Mouse (Mus musculus) thymus, postnatal 14 days (tissue): ENCODE data around the gene Mxra8.

Experiments used
- DNase-seq: peaks from one replicate; pipeline ENCODE4 v3.0.0; 2021

Gene Mxra8

DNA sequence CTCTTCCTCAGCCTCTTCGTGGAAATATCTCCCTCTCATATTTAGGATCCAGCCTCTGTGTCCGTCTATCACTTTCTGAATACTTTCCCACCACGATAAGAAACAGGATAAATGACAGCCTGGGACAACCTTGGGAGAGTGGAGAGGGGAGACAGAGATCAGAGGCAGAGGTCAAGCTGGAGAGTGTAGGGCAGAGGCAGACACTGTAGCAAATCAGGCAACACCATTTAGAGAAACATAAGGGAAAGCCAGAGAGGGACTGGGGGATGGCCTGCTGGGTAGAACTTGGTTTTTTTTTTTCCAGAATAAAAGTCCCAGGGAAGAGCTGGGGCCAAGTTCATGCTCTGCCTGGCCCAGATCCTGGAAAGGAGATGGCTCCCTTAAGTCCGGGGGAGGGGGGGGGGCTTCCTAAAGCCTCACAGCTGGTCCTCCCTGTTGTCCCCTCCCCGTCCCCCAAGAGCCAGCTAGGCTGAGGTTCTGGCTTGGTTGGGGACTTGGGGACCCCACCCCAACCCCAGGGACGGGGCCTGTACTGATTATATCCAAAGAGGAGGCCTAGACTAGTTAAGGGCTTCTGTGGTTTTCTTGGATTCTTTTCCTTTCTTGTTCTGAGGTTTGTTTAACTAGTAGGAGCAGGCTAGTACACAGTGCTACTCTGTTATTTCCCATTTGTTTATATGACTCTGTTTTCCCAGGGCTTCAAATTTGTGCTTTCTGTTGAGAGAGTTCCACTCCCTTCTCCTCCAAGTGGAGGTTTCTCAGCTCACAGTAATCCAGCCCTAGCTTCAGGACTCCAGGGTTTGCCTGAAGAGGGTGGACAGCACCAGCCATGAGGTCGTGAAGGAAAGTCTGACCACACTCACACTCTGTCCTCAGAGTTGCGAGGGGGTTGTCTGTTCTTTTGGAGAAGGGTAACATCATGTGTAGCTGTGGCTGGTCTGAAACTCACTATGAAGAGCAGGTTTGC, 1.0 kb upstream of the Mxra8 start:
- no peak for DNase-seq

DNA sequence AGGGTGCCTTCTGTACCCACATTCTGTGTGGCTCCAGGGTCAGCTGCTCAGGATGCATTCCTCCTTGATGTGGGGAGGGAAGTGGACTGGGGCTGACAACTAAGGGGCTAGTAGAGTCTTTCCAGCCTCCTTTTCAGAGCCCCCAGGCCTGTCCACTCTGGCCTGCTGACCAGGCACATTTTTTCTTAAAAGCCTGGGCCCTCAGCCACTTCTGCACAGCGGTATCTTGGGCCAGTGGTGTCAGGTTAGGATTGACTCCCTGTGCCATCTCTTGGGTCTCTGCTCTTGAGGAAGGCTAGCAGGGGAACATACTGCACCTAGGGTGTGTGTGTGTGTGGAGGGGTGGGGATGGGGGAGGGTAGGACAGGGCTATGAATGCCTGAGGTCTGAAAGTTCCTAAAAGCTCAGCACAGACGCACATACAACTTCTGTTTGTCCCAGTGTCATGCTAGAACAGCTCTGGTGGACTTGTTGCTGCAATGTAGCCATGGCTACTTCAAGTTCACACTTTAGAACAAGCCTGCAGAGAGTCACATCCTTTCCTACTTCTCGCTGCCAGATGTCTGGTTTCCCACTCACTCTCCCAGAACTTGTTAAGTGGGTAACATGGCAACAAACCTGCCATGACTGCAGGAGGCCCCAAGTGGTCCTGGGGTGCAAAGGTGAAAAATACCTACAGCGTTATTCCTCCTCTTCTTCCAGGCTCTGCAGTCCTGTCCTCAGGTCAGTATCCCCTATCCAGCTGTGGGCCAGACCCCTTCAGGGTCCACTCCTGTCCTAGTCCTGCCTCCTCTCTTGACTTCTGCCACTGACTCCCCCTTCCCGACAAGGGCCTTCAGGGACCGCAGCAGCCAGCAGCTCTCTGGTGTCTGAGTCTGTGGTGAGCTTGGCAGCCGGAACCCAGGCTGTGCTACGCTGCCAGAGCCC, 859 bp downstream of the Mxra8 start:
- DNase-seq, result no peak

DNA sequence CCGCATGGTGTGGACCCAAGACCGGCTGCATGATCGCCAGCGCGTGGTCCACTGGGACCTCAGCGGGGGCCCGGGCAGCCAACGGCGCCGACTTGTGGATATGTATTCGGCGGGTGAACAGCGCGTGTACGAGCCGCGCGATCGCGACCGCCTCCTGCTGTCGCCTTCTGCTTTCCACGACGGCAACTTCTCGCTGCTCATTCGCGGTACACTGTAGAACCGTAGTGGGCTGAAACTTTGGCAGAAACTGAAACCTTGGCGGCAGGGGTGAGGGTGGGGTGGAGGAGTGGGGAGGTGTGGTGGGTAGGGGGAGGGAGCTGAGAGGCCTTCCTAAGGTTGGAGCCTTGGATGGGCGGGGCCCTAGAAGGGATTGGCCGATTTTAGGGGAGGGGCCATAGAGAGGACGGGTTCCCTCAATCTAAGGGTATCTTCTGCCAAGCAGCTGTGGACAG, 1.5 kb downstream of the Mxra8 start:
- peak; percentile 78 for DNase-seq

DNA sequence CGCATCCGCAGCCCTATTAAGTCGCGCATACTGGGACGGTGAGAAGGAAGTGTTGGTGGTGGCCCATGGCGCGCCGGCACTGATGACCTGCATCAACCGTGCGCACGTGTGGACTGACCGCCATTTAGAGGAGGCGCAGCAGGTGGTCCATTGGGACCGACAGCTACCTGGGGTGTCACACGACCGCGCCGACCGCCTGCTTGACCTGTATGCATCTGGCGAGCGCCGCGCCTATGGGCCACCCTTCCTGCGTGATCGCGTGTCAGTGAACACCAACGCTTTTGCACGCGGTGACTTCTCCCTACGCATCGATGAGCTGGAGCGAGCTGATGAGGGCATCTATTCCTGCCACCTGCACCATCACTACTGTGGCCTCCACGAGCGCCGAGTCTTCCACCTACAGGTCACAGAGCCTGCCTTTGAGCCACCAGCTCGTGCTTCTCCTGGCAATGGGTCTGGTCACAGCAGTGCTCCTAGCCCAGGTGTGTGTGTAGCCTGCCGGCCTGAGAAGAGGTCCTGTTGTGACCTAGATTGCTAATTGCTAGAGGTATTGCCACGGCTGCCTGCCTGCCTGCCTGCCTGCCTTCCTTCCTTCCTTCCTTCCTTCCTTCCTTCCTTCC, 2.3 kb downstream of the Mxra8 start:
- DNase-seq, result no peak

DNA sequence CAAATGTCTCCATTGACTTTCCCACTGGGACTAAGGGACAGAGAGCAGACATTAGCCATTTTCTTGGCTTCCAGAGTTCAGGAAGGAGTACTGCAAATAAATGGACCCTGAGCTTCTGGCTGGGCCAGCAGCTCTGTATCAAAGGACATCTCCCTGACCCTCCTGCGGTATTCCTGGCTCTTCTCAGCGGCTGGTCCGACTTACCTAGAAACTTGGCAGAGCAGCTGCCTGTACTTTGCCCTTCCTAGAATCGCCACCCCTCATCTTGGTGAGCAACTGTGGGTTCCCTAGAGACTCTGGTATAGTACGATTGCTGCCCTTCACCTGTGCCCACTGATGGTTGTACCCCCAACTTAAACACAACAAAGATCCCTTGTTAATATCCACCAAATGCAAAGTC, 3.8 kb downstream of the Mxra8 start:
- no peak for DNase-seq

DNA sequence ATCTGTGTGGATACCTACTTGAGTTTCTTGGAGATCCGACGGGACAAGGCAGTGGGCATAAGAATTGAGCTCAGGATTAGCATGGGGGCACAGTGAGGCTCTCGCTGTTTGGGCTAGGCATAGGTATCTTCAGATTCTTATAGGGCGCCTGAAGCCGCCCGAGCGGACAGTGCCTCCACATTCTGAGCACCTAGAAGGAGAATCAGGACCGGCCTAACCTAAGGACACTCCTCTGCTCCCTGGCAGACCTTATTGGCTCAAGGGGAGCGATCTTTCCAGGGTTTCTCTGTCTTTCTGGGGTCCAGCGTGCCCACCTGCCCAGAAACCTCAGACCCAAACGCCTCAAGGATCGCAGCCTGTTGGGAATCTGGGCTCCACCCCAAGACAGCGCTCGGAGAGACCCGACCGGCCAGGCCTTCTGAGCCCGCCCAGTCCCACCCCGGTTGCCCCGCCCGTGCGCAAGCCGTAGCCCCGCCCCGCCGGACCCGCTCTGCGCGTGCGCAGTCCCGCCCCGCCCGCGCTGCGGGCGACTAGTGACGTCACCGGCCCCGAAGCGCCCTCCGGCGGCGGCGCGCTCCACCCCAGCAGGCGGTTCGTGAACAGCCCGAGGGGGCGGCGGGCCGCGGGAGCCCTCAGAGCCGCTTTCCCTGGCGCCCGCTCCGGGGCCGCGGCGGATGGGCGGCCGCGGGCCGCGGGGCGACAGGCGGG, 7.5 kb downstream of the Mxra8 start, which contains the start of gene Dvl1:
Gene Dvl1 (plus strand): TSS at position 532 of the 708 bp plus-strand sequence.
- peak; percentile 96 for DNase-seq

DNA sequence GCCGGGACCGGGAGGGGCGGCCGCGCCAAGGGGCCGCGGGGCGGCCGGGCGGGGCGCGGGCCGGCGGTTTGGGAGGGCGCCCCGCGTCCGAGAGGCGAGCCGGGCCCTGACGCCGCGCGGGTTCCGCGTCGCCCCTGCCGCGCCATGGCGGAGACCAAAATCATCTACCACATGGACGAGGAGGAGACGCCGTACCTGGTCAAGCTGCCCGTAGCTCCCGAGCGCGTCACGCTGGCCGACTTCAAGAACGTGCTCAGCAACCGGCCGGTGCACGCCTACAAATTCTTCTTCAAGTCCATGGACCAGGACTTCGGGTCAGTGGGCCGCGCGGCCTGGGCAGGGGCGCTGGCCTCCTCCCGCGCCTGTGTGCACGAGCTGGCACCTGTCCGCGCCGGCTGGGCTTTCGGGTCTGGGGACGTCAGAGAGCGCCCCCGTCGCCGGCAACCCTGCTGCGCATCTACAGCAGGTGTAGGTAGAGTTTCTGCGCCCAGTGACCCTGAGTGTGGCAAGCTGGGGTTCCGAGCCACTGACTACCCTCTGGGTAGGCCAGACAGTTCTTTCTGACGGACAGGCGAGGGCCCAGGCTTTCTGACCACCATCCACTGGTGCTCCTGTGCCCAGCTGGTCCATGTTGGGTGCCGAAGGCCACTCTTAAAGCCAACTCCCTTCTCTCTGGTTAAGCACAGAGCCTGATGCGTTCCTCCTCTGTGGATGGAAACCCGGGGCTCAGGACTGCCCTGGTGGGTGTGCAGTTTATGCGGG, 8.3 kb downstream of the Mxra8 start:
- DNase-seq, result peak; percentile 73

DNA sequence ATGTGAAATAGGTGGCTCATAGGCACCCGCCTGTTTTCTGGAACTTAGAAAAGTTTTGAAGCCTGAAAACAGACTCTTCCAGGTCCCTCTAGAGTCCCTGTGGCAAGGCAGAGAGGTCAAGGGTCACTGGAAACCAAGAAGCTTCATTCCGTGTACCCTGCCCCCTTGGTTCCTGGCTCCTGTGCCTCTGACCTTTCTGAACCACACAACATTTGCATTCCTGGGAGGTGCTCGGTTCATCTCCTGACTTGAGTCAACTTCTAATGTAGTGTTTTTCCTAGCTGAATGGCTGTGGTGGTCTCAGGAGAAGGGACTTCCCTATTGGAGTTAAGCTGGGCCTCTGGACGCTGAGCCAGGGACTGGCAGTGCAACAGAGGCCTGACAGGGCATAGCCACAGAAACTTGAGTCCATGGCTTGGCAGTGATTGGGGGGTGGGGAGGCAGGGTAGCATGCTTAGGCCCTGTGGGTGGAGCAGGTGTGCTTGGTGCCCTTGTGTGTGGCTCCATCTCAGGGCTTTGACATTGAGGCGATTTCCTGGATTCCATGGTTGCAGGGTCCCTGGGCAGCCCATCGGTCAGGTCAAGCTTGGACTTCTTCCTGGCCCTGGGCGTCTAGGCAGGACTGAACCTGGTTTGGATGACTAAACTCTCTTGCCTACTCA, 9.1 kb downstream of the Mxra8 start:
- DNase-seq, result no peak

DNA sequence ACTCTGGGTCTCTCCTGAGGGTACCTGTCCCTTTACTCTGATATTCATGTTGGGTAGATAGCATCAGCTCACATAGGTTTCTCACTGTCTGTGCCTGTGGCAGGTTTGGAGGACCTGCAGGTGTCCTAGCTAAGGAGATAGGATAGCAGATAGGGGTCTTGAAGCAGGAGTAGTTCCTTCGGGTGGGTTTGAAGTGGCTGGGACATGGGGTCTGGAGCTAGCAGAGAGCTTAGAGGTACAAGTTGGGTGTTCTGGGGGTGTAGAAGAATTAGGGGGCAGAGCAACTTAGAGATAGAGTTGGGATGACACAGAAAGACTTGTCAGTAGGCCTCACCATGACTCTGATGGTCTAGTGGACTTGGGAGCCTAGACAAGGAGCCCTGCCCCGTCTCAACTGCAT, 9.9 kb downstream of the Mxra8 start:
- no peak for DNase-seq

DNA sequence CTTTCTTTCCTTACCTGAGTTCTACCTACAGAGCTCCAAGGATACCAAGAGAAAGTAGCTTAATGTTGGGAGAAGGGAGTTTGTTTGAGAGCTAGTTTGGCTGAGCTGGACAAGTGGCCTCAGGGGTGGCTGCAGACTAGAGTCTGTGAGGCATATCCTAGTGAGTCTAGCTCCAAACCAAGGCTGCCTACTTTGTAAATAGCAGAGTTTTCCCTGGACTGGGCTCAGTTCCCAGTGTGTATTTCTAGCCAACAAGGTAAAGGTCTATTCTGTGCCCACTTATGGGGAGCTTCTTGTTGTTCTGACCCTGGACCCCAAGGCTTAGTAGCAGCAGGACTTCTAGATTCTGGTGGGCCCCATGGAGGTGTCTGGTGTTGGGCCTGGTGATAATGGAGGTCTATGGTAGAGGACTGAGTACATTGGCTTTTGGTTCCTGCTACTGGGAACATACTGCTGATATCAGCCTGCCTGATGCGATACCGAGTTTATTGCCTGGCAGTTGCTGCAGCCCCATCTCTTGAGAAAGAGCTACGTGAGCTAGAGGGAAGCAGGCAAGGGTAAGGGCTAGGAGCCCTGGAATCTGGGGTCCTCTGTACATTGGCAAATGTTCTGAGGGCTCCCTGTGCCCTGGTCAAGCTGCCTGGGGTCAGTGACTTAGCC, 10.4 kb downstream of the Mxra8 start:
- no peak for DNase-seq

DNA sequence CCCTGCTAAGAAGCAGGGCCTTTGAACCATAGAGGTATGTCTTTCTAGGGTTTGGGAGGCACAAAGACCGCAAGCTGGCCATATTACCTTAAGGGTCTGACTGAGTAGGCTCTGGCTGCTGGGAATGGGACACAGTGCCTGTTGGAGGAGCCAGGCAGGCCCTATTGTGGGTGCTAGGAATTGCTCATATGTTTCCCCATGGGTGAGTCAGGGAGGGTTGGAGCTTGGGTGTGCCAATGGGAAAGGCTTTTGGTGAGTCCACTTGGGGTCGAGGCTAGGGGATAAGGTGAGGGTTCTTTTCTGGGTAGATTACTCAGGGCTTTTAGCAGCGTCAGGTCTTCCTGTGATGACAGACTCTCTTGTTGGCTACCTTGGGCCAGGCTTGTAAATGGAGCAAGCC, 11.9 kb downstream of the Mxra8 start:
- DNase-seq, result no peak

DNA sequence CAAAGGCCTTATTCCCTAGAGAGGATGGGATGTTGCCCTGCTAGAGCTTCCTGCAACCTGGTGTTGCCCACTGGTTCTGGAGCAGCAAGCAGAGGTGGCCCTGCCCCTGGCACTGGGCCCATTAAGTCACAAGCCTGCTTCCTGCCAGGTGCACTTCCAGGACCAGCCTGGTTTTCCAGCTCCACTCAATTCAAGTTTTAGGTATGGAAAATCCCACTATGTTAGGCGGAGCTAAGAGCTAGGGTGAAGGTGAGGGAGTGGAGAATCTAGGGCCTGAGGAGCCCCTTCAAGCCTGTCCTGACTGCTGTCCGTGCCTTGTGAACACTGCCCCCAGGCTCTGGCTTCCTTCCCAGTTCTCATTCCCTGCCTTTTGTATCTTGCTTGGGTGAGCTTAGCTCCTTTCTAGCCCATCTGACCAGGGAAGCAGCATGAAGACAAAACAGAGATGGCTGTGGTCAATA, 12.5 kb downstream of the Mxra8 start:
- DNase-seq, result no peak

DNA sequence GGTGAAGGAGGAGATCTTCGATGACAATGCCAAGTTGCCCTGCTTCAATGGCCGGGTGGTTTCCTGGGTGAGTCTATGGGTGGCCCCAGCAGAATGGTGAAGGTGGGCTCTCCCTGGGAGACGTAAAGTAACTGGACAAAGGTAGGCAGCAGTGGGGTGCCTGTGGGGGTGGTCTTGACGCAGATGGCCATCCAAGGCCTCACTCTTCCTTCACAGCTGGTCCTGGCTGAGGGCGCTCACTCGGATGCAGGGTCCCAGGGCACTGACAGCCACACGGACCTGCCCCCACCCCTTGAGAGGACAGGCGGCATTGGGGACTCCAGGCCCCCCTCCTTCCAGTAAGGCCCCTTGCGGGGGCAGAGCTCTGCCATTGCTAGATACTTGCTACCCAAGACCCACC, 13.9 kb downstream of the Mxra8 start:
- no peak for DNase-seq

DNA sequence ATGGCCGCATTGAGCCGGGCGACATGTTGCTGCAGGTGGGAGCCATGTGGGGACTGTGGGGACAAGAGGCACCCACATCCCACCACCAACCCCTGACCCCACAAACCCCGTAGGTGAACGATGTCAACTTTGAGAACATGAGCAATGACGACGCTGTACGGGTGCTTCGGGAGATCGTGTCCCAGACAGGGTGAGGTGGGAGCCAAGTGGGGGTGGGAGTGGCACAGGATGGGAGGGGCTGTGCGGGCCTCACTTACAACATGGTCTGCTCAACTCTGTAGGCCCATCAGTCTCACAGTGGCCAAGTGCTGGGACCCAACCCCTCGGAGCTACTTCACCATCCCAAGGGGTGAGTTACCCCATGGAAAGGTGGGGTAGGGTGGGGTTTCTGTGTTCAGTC, 15.5 kb downstream of the Mxra8 start:
- DNase-seq, result no peak

DNA sequence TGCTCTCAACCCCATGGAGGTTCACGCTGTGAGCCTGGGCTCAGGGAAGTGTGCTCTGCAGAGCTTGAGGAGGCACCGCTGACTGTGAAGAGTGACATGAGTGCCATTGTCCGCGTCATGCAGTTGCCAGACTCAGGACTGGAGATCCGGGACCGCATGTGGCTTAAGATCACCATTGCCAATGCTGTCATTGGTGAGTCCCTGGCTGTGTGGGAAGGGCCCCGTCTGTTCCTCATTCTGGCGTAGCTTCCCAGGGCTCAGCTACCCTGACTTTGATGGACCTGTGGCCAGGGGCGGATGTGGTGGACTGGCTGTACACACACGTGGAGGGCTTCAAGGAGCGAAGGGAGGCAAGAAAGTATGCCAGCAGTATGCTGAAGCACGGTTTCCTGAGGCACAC, 16.6 kb downstream of the Mxra8 start:
- DNase-seq, result no peak

DNA sequence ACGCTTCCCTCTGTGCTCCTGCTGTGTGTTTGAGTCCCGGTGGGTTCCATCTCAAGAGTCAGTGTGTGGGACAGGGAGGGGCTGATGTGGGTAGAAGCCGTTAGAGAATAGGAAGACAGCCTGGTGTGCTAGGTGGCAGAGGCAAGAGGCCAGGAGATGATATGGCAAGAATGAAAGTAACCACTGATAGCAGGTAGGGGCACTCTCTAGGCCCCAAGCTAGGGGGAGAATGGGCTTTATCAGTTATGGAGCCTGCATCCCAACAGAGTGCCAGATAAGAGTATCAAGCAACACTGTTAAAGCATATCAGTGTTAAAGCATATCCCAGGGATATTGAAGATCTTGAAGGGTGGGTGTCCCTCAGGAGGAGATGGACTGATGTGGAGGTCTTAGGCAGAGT, 17.4 kb downstream of the Mxra8 start:
- DNase-seq, result no peak

DNA sequence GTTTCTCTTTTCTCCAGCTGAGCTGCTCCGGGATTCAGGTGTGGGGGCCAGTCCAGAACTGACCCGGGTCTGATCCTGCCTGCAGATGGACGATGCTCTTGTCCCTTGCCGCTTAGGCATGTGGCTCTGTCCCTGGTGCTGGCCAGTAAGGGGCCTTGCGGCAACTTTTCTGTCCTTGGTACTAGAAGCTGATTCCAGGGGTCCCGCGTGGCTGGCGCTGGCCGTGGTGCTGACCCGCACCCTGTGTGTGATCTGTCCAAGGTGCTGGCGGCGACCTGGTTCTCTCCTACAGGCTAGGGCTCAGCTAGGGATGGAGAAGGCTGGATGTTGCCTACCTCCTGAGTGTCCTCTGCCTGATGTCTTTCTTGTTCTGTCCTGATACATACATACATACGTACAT, 19.8 kb downstream of the Mxra8 start:
- DNase-seq, result peak; percentile 56

DNA sequence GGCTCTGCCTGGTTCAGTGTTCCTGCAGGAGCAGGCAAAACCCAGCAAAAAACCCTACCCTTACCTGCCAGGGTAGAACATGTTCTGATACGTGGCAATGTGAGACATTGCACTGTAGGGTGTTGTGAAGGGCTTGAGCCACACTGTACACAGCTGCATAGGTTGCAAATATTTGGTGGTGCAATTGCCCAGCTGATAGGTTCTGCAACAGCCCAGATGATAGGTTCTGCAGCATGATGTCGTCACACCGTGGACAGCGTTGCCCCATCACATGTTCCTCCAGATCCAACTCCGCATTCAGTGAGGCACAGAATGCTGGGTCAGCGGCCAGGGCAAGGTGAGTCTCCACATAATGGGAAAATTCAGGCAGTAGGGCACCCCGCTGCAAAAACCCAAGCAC, 22.3 kb downstream of the Mxra8 start:
- no peak for DNase-seq

DNA sequence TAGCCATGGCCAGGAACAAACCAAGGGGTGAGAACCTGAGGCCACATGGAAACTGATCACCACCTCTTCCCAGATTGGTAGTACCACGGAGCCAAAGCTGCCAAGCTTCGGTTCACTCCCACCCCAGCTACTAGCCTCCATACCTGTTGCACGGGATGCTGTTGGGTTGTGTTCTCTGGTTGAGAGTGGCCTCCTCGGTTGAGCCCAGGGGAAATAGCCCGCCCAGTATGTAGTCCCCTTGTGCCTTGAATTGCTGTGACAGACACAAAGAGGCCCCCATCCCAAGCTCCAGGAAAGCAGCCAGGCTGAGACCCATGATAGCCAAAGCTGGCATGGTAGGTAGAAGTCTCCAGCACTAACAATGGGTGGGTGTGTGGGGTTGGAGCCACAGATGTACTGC, 23.5 kb downstream of the Mxra8 start, which contains the start of gene Tas1r3:
Gene Tas1r3 (minus strand): TSS at position 362 of the 400 bp plus-strand sequence.
- DNase-seq, result no peak

DNA sequence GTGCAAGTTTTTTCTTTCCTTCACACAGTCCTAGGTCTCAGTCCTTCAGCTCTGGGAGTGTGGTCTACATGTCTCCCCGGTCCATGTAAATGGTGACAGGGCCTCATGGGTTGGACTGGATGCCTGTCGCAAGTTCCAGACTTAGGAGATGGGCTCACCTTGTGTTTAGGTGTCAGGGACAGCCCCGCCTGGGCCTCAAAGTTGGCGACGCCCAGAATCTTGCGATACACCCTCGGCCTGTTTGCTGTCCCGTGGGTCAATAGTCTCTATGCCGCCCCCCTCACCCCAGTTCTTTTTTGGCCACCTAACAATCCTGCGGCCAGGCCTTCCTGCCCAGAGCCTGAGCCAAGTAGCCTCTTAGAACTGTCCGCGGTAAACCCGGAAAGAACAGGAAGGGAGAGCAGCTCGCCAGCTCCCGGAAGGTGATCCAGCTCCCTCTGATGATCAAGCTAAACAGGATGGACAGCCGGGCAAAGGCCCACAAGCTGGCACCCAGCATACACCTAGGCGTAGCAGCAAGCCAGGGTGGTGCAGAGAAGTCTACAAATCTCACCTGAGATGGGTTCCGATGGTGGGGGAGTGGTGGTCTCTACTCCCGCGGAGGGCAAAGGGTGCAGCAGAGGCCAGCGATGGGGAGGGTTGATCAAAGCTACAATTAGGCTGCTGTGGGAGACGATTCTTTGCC, 29.3 kb downstream of the Mxra8 start:
- no peak for DNase-seq
